Mouse (Mus musculus) spleen, adult 2 months (tissue): ENCODE results near the gene Uimc1.

Experiments used
- CTCF ChIP-seq: fragments of 200-500 bp; IDR thresholded peaks from 2 replicates; pipeline ENCODE4 v1.5.1; 2011; ENCODE audit warnings: mild to moderate bottlenecking, inconsistent platforms; ENCODE audit not compliant: insufficient read depth, insufficient read length, insufficient replicate concordance; ENCODE audit errors: extremely low read depth
- POLR2A ChIP-seq: fragments of 200-500 bp; IDR thresholded peaks from 2 replicates; pipeline ENCODE4 v1.6.1; 2011; ENCODE audit warnings: low read depth, low read length, inconsistent platforms

DNA sequence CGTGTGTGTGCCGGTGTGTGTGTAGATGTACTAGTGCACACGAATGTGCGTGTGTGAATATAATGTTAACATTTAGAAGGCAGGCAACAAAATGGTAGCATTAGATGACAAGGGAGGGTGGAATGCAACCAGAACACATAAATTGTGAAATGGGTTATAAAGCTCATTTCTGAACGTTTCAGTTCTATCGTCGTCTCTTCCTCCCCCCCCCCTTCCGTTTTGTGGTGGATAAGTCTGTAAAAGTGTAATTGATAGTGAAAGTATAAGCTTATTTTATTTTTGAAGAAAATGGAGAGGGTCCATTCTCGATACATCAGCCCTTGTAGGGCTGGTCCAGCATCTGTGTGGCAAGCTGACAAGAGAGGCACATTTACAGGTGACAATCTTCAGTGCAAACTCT is 81.4 kb downstream of the Uimc1 start:
- TF ChIP-seq CTCF (no peak), POLR2A (no peak)
